Mouse (Mus musculus): ENCODE data around the gene 4930438A08Rik.
"Not testable (repeated sequence)": the region's sequence is repeated elsewhere in the genome, so short reads cannot be mapped to it uniquely, and the experiment has no call there.

Gene 4930438A08Rik

DNA sequence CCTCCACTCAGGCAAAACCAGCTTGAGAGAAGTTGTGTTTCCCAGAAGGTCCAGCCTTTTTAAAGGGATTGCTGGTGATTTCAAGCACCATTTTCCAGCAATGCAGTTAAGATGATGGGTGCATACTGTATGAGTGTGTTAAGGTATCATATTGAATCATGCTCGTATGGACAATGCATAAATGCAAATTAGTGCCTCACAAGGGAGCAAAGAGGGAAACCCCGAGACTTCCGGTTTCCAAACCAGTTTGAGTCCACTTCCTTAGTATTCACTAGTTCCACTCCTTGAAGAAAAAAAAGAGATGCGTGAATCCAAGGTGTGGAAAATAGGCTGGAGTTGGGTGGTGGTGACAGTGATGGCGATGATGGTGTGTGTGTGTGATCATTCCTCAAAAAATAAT, 7.9 kb downstream of the 4930438A08Rik start:
- DNase-seq, result no peak

DNA sequence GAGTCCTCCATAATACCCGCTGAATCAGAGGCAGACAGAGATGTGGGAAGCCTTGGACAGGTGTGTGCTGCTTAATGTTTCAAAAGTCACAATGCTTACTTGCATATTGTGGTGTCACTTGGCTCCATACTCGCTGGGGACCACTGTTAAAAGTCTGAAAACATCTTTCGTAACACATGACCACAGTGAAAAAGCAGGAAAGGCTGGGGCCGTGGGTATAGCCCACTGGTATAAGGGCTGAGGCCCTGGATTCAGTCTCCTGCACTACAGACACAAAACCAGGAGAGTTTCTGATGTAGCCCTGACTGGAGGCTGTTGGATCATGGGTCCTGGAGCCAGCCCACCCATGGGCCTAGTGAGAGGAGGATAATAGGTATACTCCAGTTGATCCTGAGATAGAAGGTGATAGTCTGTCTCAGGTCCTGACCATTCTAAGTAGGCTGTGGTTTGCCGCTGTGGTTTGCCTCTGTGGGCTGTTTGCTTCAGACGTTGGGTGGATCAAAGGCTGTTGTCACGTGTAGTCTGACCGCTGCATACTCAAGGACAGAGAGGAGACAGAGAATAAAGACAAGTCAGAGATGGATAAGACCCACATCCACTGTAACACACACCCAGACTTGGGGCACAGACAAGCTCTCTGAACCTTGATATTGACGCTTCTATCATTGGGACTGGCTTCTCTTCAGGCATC, 15.5 kb downstream of the 4930438A08Rik start:
- no peak for DNase-seq

DNA sequence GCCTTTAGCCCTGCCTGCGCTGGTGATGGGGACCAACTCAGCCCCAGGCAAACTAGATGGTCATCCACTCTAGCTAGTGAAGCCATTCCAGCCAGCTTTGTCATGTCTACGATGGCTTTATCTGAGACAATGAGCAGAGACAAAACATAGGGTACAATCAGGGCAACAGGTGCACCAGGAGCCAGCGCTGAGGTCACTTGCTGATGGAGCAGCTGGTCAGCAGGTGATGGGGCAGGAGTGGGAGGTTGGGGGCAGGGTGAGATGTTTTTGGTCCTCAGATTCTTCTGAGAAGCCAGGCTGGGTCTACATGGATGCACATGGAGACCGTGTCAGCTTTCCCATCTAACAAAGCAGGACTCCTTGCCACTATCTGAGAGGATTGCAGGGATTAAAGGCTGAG, 16.2 kb downstream of the 4930438A08Rik start:
- no peak for DNase-seq

DNA sequence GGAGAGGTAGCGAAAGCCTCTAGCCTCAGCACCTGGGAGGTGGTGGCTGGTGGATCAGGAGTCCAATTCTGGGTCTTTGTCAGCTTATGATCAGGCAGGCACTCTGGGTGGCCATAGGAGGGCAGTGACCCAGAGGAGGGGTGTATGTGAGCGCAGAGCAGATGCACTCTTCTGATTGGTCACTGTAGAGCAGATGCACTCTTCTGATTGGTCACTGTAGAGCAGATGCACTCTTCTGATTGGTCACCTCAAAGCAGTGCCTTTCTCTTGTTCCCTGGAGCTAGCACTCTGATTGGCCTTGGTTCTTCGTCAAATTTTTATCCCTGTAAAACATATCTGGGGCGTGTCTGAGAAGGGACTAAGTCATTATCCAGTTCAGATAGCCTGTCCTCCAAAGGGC, 18.2 kb downstream of the 4930438A08Rik start:
- no peak for DNase-seq

DNA sequence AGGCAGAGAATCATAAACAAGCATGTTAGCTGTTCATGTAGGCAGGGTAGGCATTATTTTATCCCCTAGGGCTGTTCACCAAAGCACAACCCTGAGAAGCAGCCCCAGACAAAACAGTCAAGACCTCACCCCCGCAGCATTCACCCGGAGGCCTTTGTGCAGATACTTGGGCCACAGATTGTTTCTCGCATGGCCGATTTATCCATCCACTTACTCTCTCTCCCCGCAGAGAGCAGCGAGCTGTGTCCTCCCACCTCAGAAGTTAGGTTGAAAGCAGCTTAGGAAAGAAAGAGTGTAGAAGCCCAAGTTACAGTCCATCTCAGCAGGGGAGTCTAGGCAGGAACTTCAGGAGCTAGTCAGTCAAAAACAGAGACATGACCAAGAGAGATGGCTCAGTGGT, 22.8 kb downstream of the 4930438A08Rik start:
- no peak for DNase-seq

DNA sequence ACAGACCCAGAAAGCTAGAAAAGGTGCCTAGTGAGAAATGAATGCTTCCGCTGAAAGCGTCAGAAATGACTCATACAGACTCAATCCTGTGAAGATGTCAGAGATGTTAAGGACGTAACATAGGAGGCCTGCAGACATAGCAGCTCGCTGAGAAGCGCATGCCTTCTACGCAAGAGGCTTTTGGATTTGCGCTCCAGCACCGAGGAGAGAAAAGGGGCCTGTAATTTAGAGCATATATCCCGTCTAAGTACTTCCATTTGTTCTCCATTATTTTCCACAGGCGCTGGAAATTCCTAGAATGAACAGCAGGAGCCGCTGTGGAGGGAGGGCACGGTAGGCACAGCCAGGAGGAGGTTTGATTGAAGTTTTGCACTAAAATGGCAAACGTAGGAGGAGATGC, 26.5 kb downstream of the 4930438A08Rik start:
- DNase-seq, result peak; percentile 68

DNA sequence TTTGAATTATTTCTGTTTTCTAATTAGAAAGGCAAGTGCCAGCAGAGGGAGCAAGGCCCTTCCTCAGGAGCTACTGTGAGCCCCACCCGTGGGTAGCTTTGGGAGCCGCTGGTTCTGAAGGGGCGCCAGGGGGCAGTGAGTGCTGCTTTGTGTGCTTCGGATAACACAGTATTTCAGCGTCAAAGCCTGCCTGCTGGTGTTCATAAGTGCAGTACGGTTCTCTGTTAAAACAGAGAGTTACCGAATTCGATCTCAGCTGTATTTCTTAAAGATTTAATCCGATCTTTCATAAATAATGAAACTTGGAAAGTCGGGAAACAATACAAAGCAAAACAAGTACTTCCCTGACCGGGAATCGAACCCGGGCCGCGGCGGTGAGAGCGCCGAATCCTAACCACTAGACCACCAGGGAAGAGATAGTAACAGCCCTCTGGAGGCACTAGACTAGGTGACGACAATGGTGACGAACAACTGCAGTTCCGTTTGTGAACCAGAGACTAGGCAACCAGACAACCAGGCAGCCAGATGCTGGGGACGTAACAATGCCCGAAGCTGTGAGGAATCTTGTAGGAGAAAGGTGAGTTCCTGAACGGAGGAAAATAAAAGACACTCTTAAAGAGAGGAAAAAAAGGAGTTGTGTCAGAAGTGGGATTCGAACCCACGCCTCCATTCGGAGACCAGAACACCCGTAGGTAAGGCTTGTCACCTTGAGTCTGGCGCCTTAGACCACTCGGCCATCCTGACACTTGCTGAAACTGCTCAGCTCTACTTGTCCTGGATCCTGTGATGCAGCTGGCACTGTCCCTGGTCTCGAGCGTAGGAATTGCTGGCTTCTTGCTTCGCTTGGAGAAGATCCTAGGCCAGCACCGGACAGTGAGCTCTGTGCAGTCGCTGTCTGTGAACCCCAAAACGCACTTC, 27.5 kb downstream of the 4930438A08Rik start:
- peak; percentile 96 for DNase-seq

DNA sequence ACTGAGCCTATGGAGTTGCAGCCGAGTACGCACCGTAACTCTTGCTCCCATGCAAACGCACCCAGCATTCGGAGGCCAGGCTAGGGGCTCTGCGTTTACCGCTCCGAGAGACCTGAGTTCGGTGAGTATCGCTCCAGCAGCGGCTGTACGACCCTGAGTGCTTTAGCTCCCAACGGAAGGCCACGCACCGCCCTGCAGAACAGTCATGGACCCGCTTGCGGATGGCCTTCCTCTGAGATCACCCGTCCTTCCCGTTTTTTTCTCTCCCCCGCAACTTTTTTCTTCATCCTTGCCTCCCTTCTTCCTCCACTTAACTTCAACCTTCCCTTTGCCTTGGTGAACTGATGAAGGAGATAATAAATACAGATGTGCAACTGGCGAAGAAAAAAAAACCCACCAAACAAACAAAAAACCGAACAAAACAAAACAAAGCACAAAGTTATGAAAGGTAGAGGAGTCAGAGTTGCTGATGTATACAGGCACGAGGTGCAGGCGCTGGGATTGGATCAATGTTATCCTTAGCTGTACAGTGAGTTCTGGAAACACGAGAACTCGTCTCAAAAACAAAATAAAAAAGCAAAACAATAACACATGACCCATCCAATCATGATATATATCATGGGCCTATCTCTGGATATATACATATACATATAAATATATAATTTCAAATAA, 28.3 kb downstream of the 4930438A08Rik start:
- no peak for DNase-seq

DNA sequence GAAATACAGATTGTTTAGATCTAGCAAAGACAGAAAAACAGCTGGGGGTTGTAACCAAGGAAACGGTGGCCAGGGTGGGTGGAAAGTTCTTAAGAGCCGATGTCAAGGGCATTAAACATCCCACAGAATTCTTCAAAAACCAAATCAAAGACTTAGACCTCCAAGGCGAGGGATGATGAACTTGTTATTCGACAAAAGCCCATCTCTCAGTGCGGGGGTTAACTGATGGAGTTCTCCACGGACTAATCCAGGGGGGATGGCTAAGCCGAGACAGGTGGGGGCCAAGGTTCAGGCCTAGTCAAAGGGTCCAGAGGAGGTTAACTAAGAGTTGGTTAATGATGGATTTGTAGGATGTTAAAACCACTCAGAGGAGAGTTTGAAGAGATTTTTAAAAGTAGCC, 29.0 kb downstream of the 4930438A08Rik start:
- DNase-seq, result no peak

DNA sequence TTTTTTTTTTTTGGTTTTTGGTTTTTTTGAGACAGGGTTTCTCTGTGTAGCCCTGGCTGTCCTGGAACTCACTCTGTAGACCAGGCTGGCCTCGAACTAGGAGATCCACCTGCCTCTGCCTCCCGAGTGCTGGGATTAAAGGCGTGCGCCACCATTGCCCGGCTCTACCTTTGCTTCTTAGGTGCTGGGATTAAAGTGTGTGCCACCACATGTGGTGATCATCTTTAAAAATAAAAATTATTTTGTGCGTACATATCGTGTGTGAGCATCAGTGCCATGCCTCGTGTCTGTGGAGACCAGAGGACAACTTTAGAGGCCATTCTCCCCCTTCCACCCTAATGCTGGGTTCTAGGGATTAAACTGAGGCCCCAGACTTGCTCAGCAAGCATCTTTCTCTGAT, 30.7 kb downstream of the 4930438A08Rik start:
- not testable (repeated sequence) for DNase-seq

DNA sequence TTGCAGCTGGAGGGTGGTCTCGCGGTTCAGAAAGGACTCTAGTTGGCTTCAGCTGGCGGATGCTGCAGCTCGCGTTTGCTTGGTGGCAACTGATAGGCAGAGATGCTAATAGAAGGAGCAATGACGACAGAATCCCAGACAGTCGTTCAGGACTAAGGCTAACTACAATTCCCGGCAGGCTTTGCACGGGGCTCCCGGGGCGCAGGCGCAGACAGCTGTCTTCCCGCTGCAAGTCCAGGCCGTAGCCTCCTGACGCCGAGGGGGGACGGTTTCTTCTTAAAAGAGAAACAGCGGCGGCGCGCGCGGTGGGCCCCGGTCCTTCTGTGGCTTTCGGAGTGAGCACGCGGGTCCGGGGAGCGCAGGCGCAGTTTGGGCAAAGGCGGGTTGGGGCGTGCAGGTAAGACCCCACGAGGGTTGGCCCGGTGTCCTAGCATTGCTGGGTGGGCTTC, 32.3 kb downstream of the 4930438A08Rik start, which contains the start of gene Zfp692:
Zfp692 (plus strand) TSS at position 210 of the 449 bp plus-strand sequence.
- DNase-seq, result peak; percentile 97

DNA sequence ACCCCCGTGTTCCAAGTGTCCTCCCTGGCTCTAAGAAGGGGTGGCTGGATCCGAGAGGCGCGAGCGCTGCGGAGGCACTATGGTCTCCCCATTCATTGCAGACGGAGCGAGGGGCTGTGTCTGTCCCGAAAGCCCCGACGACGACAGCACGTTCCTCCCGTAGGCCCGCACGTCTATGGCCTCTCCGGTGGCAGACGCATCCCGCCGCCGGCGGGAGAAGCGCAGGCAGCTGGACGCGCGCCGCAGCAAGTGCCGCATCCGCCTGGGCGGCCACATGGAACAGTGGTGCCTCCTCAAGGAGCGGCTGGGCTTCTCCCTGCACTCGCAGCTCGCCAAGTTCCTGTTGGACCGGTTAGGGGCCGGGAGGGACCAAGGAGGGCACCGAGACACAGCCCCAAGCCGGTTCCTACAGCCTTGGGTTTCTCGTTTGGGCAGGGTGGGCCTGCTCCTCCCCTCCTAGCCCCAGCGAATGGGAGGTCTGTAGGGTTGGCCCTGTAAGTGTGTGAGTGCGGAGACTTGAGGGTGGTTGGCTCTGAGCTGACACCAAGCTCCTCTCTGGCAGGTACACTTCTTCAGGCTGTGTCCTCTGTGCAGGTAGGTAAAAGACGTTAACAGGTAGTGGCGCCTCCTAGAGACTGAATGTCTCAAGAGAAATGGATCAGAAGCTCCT, 32.9 kb downstream of the 4930438A08Rik start:
- DNase-seq, result peak; percentile 39

DNA sequence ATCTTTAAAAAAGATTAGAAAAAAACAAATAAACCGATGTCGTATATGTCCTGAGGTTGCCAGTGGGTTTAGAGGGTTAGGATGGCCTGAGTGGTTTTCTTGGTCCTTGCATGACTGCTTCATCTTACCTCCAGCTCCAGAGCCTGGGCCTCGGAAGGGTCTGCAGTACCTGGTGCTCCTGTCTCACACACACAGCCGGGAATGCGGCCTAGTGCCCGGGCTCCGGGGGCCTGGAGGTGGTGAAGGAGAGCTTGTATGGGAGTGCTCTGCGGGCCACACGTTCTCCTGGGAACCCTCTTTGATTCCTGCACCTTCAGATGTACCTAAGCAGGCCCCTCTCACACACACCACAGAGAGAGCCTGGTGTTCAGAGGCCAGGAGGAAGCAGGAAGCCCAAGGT, 34.1 kb downstream of the 4930438A08Rik start:
- DNase-seq, result no peak

DNA sequence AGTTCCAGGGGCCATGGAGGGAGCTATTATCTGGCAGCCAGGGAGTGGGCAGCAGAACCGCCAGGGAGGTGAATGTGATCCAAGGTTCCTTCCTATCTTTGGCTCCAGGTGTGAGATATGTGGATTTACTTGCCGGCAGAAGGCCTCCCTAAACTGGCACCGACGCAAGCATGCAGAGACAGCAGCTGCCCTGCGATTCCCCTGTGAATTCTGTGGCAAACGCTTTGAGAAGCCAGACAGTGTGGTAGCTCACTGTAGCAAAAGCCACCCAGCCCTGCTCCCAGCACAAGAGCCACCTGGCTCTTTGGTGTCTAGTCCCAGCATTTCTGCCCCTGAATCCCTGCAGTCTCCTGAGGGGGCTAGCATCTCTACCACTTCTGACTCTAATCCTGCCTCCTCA, 39.5 kb downstream of the 4930438A08Rik start:
- no peak for DNase-seq

DNA sequence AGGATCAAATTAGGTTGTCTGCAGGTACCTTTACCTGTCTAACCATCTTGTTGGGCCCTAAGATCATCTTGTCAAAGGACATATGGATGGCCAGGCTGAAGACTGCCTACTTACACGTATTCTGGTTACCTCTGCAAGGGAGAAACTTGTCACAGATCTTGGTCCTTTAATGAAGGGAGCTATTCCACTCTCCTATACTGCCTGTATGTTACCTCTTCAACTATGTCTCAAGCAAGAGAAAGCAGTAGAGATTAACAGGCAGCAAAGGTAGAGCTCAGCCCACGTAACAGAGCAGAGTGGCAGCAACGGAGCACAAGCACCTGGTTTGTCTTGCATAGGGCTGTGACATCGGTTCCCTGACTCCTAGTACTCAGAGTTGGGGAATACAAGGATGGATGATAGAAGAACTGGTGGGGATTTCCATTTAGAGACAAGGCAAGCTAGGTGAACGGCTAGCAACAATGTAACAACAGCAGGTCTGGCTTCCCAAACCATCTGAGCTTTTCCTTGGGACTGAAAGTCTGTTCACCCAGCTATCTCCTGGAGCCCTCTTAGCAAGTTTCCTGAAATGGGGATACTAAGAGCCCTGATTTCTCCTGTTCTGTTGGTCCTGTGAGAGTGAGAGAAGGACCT, 41.1 kb downstream of the 4930438A08Rik start:
- DNase-seq, result no peak

DNA sequence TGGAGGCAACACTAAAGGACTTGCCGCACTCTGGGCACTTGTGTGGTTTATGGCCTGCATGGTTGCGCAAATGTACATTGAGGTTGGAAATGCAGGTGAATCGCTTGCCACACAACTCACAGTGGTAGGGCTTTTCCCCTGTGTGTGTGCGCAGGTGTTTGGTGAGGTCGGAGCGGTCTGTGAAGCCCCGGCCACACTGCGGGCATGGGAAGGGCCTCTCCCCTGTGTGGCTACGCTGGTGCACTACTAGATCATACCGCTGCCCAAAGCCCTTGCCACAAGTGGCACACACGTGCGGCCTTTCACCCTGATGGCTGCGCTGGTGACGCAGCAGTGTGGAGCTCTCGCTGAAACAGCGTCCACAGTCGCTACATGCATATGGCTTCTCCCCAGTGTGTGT, 41.7 kb downstream of the 4930438A08Rik start:
- no peak for DNase-seq

DNA sequence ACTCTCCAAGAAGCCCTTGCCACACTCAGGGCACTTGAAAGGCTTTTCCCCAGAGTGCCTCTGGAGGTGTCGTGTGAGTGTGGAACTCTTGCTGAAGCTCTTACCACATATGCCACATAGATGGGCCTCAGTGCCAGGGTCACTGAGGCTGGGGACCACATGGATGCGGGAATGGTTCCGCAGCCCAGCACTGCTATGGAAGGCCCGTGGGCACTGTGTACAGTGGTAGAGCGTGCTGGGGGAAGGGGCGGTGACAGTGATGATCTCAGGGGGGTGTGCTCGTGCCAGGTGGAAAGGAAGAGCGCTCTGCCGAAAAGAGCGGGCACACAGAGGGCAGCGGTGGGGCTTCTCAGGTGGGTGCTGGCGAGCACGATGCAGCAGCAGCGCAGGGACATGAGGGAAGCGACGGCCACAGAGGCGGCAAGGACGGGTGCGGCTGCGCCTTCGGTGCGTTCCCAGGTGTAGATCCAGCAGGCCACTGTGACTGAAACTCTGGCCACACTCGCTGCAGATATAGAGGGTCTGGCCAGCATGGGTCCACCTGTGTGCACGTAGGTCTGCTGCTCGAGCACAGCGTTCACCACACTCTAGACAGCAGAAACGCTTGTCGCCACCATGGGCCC, 42.3 kb downstream of the 4930438A08Rik start:
- no peak for DNase-seq

DNA sequence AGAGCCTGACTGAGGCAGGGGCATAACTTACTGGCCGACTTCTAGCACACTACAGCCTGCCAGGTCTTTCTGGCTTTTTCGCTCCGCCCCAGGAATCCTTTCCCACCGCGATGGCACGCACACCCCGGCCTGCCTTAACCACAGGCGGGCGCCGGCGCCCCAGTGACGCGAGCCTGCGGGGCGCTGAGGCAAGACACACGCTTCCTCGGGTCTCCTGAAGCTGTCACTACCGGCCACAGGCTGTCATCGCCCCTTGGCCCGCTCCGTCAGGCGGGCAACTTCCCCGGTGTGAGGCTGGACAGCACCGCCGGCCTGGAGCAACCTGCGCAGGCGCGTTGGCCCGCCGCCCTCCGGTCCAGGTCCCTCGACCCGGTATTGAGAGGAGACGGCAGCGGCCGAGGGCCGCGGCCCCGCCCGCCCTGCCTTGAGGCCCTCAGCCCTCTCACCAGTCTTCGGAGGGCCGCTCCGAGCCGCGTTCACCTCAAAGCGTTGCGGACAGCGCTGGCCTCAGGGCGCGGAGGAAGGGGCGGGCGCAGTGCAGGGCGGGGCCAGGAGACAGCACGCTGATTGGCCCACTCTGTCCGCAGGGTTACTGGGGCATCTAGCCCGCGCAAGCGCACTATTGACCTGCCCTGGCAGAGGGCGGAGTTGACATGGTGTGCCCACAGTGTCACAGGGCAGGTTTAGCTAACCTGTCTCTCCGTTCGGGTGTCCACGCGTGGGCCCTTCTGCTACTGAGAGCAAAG, 48.4 kb downstream of the 4930438A08Rik start:
- DNase-seq, result peak; percentile 96

DNA sequence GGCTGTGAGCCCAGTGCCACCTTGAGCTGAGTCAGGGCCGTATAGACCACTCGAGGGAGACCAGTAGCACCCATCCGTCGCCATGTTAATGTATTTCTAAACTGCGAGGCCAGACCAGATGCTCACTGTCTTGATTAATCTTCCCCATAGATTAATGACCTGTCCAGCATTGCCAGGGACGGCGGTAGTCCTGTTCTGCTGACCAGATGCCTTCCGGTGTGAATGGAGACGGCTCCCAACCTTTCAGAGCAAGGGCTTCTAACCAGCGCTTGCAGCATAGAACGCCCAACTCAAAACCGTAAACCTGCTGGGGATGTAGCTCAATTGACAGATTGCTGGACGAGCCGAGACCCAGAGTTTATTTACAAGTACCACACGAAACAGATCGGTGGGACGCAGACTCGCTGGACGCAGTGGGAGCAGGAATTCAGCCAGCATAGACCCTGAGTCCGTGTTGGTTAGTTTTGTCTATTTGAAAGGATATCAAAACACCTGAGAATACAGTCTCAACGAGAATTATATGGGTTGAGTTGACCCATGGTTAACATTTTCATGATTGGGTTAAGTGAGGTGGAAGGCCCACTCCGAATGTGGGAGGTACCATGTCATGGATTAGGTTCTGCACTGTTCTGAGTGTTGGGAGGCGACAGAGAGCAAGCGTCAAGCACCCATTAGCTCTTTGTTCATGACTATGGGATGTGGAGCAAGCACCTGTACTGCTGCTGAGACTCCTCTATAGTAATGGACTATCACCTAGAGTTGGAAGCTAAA, 49.2 kb downstream of the 4930438A08Rik start:
- no peak for DNase-seq

DNA sequence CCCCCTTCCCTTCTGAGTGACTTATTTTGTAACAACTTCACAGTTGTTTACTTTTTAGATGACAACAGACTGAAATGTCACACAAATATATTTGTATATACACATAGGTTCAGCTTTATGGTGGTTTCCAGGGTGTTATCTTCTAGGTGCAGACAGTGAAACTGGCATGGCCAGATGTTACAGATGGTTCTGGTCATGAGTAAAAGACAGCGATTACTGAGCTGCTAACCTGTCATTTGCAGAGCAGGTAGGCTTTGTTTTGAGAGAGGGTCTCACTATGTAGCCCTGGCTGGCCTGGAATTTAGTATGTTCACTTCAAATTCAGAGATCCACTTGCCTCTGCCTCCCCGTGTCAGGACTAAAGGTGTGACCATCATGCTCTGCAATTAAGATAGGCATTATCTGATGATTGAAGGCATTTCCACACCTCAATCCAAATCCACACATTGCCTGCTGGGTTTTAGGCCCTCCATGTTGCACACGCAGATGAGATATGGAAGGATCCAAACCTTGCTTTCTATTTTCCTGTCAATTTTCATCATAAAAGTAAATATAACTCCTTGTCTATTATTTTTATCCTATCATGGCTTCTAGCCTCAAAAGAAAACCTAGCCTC, 50.1 kb downstream of the 4930438A08Rik start:
- DNase-seq, result no peak

Measured in layer of hippocampus, adult 9-11 months (tissue).